In the genomic region with DNA sequence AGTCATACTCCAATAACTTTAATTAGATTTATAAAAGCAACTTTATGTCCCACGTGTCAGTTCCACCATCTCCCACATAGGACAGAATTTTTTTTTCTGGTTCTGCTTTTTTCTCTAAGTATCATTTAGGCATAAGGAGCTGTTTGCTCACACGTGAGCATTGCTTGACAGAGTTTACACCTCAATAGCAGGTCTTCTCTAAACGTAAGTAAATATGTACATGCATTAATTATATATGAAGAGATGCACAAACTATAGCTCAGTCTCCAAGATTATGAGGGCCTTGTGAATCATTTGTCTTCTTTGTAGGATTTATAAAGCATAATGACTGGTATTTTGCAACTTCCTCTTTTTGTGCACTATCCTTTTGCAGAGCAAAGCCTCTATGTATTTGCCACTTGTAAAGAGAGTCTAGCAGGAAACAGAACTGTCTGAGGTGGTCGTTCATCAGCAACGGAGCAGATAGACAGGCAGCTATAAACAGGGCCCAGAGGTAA, we compare ENCODE assay signal across 1 mouse cellular context.
A peak's percentile ranks its signal among the peaks of the same experiment; 100 is the strongest.
TF ChIP-seq lines count a peak whose summit lies in the region.

TSS of gene Mbnl1 (plus strand) at position 150 of the 497 bp plus-strand sequence.

TF ChIP-seq in MEL, 35 proteins besides CTCF, POLR2A, EP300 and RAD21 (continued from another document):
- TF ChIP-seq USF2 (IDR thresholded peaks at IDR 0.05; ENCODE audit: borderline replicate concordance in 1 of 2, insufficient read depth in 1 of 2, low read depth in 1 of 2, low read length in 2 of 2) (no peak), MXI1 (IDR thresholded peaks at IDR 0.05; ENCODE audit: low read depth, low read length) (peak; percentile 92), ZMIZ1 (IDR thresholded peaks at IDR 0.05; ENCODE audit: low read depth, low read length) (peak; percentile 92)
